Mouse (Mus musculus): ENCODE results near the gene Cacna2d3. TPM values are rescaled to one million over a fixed set of nuclear protein-coding genes. Genes with fewer than 3 reads are reported as not detected.

Cacna2d3 gene
- polyA plus RNA-seq, 2 experiments = 0.03 TPM; not detected in 1

- Histone ChIP-seq H3K9me3 (ENCODE audit: control insufficient read depth, low read length) (no peaks in the 10 kb centered on the region), H3K4me2 (ENCODE audit: low read depth) (no peak overlapping the region), H3K4me3 (ENCODE audit: insufficient read depth in 1 of 2, low read depth in 2 of 2, low read length in 2 of 2) (no peak overlapping the region), H3K27ac (no peak overlapping the region), H3K36me3 (replicated peaks; ENCODE audit: control insufficient read depth, insufficient read depth, low read depth) (no peaks in the 10 kb centered on the region), H3K27me3 (ENCODE audit: control insufficient read depth, insufficient read depth, low read length) (no peaks in the 10 kb centered on the region), H3K4me1 (replicated peaks; ENCODE audit: control insufficient read depth in 2 of 2, insufficient read depth in 2 of 2, low read length in 1 of 2) (no peaks in the 10 kb centered on the region), H3K9ac (replicated peaks) (no peak overlapping the region)
- WGBS (ENCODE audit: insufficient replicate concordance) = 61% methylated on average over 6 of the region's 6 CpGs
- ATAC-seq (ENCODE audit: insufficient read depth) (no peak), DNase-seq (ENCODE audit: low read depth in 3 of 3, low spot score in 3 of 3) (no peak)
- TF ChIP-seq EP300 (IDR thresholded peaks at IDR 0.05; ENCODE audit: low read depth) (no peak), CTCF (IDR thresholded peaks at IDR 0.05; ENCODE audit: low read depth) (no peak)
Observed at GRCm38 (mm10) chr14:29608761-29609160, 112.9 kb downstream of the Cacna2d3 start.

GRCm38 (mm10) chr14:29599428-29599827 lies 122.2 kb downstream of the Cacna2d3 start:
- Histone ChIP-seq H3K4me2 (ENCODE audit: low read depth) (no peak overlapping the region), H3K9ac (replicated peaks) (no peak overlapping the region), H3K36me3 (replicated peaks; ENCODE audit: control insufficient read depth, insufficient read depth, low read depth) (no peaks in the 10 kb centered on the region), H3K27ac (no peak overlapping the region), H3K27me3 (ENCODE audit: control insufficient read depth, insufficient read depth, low read length) (no peaks in the 10 kb centered on the region), H3K4me1 (replicated peaks; ENCODE audit: control insufficient read depth in 2 of 2, insufficient read depth in 2 of 2, low read length in 1 of 2) (no peaks in the 10 kb centered on the region), H3K9me3 (ENCODE audit: control insufficient read depth, low read length) (no peaks in the 10 kb centered on the region), H3K4me3 (ENCODE audit: insufficient read depth in 1 of 2, low read depth in 2 of 2, low read length in 2 of 2) (no peak overlapping the region)
- ATAC-seq (ENCODE audit: insufficient read depth) = no peak
- 69% methylated on average over 8 of the region's 8 CpGs for WGBS (ENCODE audit: insufficient replicate concordance)
- no peak for TF ChIP-seq CTCF (IDR thresholded peaks at IDR 0.05; ENCODE audit: low read depth)
- no peak for TF ChIP-seq EP300 (IDR thresholded peaks at IDR 0.05; ENCODE audit: low read depth)
- no peak for DNase-seq (ENCODE audit: low read depth in 3 of 3, low spot score in 3 of 3)

- Histone ChIP-seq H3K27ac (no peak overlapping the region), H3K4me3 (ENCODE audit: insufficient read depth in 1 of 2, low read depth in 2 of 2, low read length in 2 of 2) (no peak overlapping the region), H3K9me3 (ENCODE audit: control insufficient read depth, low read length) (no peaks in the 10 kb centered on the region), H3K36me3 (replicated peaks; ENCODE audit: control insufficient read depth, insufficient read depth, low read depth) (no peaks in the 10 kb centered on the region), H3K9ac (replicated peaks) (no peak overlapping the region), H3K4me1 (replicated peaks; ENCODE audit: control insufficient read depth in 2 of 2, insufficient read depth in 2 of 2, low read length in 1 of 2) (no peaks in the 10 kb centered on the region), H3K27me3 (ENCODE audit: control insufficient read depth, insufficient read depth, low read length) (no peaks in the 10 kb centered on the region), H3K4me2 (ENCODE audit: low read depth) (no peak overlapping the region)
- WGBS (ENCODE audit: insufficient replicate concordance) = 62% methylated on average over 4 of the region's 4 CpGs
- TF ChIP-seq EP300 (IDR thresholded peaks at IDR 0.05; ENCODE audit: low read depth) (no peak), CTCF (IDR thresholded peaks at IDR 0.05; ENCODE audit: low read depth) (no peak)
- ATAC-seq (ENCODE audit: insufficient read depth) = no peak
- no peak for DNase-seq (ENCODE audit: low read depth in 3 of 3, low spot score in 3 of 3)
Observed at GRCm38 (mm10) chr14:29592896-29593295, 128.8 kb downstream of the Cacna2d3 start.

- no peak overlapping the region for H3K27ac ChIP-seq
- DNase-seq (ENCODE audit: low read depth in 3 of 3, low spot score in 3 of 3) (no peak), ATAC-seq (ENCODE audit: insufficient read depth) (no peak)
- H3K9me3 ChIP-seq (ENCODE audit: control insufficient read depth, low read length) = no peaks in the 10 kb centered on the region
- H3K27me3 ChIP-seq (ENCODE audit: control insufficient read depth, insufficient read depth, low read length) = no peaks in the 10 kb centered on the region
- no peaks in the 10 kb centered on the region for H3K4me1 ChIP-seq (replicated peaks; ENCODE audit: control insufficient read depth in 2 of 2, insufficient read depth in 2 of 2, low read length in 1 of 2)
- no peak overlapping the region for H3K9ac ChIP-seq (replicated peaks)
- 78% methylated on average over 9 of the region's 9 CpGs for WGBS (ENCODE audit: insufficient replicate concordance)
- H3K4me2 ChIP-seq (ENCODE audit: low read depth) = no peak overlapping the region
- TF ChIP-seq CTCF (IDR thresholded peaks at IDR 0.05; ENCODE audit: low read depth) = no peak
- TF ChIP-seq EP300 (IDR thresholded peaks at IDR 0.05; ENCODE audit: low read depth) = no peak
- no peaks in the 10 kb centered on the region for H3K36me3 ChIP-seq (replicated peaks; ENCODE audit: control insufficient read depth, insufficient read depth, low read depth)
- H3K4me3 ChIP-seq (ENCODE audit: insufficient read depth in 1 of 2, low read depth in 2 of 2, low read length in 2 of 2) = no peak overlapping the region
Observed at GRCm38 (mm10) chr14:29589628-29590027, 132.0 kb downstream of the Cacna2d3 start.

GRCm38 (mm10) chr14:29581961-29582360 lies 139.7 kb downstream of the Cacna2d3 start:
- Histone ChIP-seq H3K27ac (no peak overlapping the region), H3K4me2 (ENCODE audit: low read depth) (no peak overlapping the region), H3K4me1 (replicated peaks; ENCODE audit: control insufficient read depth in 2 of 2, insufficient read depth in 2 of 2, low read length in 1 of 2) (no peaks in the 10 kb centered on the region), H3K4me3 (ENCODE audit: insufficient read depth in 1 of 2, low read depth in 2 of 2, low read length in 2 of 2) (no peak overlapping the region), H3K27me3 (ENCODE audit: control insufficient read depth, insufficient read depth, low read length) (no peaks in the 10 kb centered on the region), H3K36me3 (replicated peaks; ENCODE audit: control insufficient read depth, insufficient read depth, low read depth) (no peaks in the 10 kb centered on the region), H3K9ac (replicated peaks) (no peak overlapping the region), H3K9me3 (ENCODE audit: control insufficient read depth, low read length) (no peaks in the 10 kb centered on the region)
- no peak for ATAC-seq (ENCODE audit: insufficient read depth)
- no peak for TF ChIP-seq CTCF (IDR thresholded peaks at IDR 0.05; ENCODE audit: low read depth)
- no peak for TF ChIP-seq EP300 (IDR thresholded peaks at IDR 0.05; ENCODE audit: low read depth)
- no peak for DNase-seq (ENCODE audit: low read depth in 3 of 3, low spot score in 3 of 3)
- WGBS (ENCODE audit: insufficient replicate concordance) = 46% methylated on average over 2 of the region's 2 CpGs

Data from liver, embryonic 14.5 days (tissue).